Mouse (Mus musculus): ENCODE data around the gene Gm28539. TPM values are rescaled to one million over a fixed set of nuclear protein-coding genes. Genes with fewer than 3 reads are reported as not detected.

The Gm28539 gene
- polyA plus RNA-seq (2015; fragmentation: Nextera tagmentation; extraction: Ambion mirVana): not detected in 2 replicates

- H3K27me3 ChIP-seq: no peaks in the 10 kb centered on the region
- peak within 1 kb of the TSS; percentile 91 for H3K4me3 ChIP-seq
- H3K9ac ChIP-seq: peak within 1 kb of the TSS; percentile 90
- no peaks in the 10 kb centered on the region for H3K9me3 ChIP-seq
- under 1% methylated on average over 46 of the region's 46 CpGs for WGBS
- peaks cover 3% of the 10 kb centered on the region; the same call in 1 of the 2 replicates for H3K4me1 ChIP-seq
- peak; percentile 96 for ATAC-seq (ENCODE audit: insufficient number of reproducible peaks, insufficient read depth, low FRiP score, low TSS enrichment, low read depth)
- peak within 1 kb of the TSS; percentile 81 for H3K27ac ChIP-seq
- peak within 1 kb of the TSS; percentile 69 for H3K4me2 ChIP-seq
- H3K36me3 ChIP-seq: peaks cover 49% of the 10 kb centered on the region
Measured at GRCm38 (mm10) chr16:18836468-18837208, at the start of gene Gm28539, which contains the start of gene 2510002D24Rik. Gm28539 (plus strand) TSS chr16:18836584. 2510002D24Rik (plus strand) TSS chr16:18836578.

GRCm38 (mm10) chr16:18786652-18787051, 49.7 kb upstream of the Gm28539 start:
- H3K27ac ChIP-seq: no peak overlapping the region
- no peak overlapping the region for H3K4me2 ChIP-seq
- no peak for ATAC-seq (ENCODE audit: insufficient number of reproducible peaks, insufficient read depth, low FRiP score, low TSS enrichment, low read depth)
- H3K4me1 ChIP-seq: no peaks in the 10 kb centered on the region
- H3K9ac ChIP-seq: no peak overlapping the region
- H3K9me3 ChIP-seq: no peaks in the 10 kb centered on the region
- 93% methylated on average over 10 of the region's 10 CpGs for WGBS
- H3K27me3 ChIP-seq: no peaks in the 10 kb centered on the region
- peaks cover 91% of the 10 kb centered on the region for H3K36me3 ChIP-seq
- no peak overlapping the region for H3K4me3 ChIP-seq

GRCm38 (mm10) chr16:18788627-18789406, 47.6 kb upstream of the Gm28539 start:
- Histone ChIP-seq H3K27ac (no peak overlapping the region), H3K9me3 (no peaks in the 10 kb centered on the region), H3K9ac (no peak overlapping the region), H3K27me3 (no peaks in the 10 kb centered on the region), H3K4me3 (no peak overlapping the region), H3K4me1 (no peaks in the 10 kb centered on the region), H3K4me2 (no peak overlapping the region), H3K36me3 (peaks cover 91% of the 10 kb centered on the region)
- no peak for ATAC-seq (ENCODE audit: insufficient number of reproducible peaks, insufficient read depth, low FRiP score, low TSS enrichment, low read depth)
- whole genome bisulfite sequencing: 90% methylated on average over 10 of the region's 10 CpGs

- Histone ChIP-seq H3K4me1 (no peaks in the 10 kb centered on the region), H3K36me3 (peaks cover 95% of the 10 kb centered on the region), H3K27ac (no peak overlapping the region), H3K9ac (no peak overlapping the region), H3K9me3 (no peaks in the 10 kb centered on the region), H3K4me2 (no peak overlapping the region), H3K27me3 (no peaks in the 10 kb centered on the region), H3K4me3 (no peak overlapping the region)
- ATAC-seq (ENCODE audit: insufficient number of reproducible peaks, insufficient read depth, low FRiP score, low TSS enrichment, low read depth): no peak
- 92% methylated on average over 11 of the region's 11 CpGs for WGBS
Measured at GRCm38 (mm10) chr16:18795223-18795899, 41.0 kb upstream of the Gm28539 start.

GRCm38 (mm10) chr16:18796645-18797044, 39.7 kb upstream of the Gm28539 start:
- Histone ChIP-seq H3K4me3 (no peak overlapping the region), H3K9ac (peak overlapping the region; percentile 54; the same call in 1 of the 2 replicates), H3K27me3 (no peaks in the 10 kb centered on the region), H3K4me1 (no peaks in the 10 kb centered on the region), H3K27ac (no peak overlapping the region; the same call in 1 of the 2 replicates), H3K9me3 (no peaks in the 10 kb centered on the region), H3K4me2 (no peak overlapping the region), H3K36me3 (peaks cover 95% of the 10 kb centered on the region)
- no peak for ATAC-seq (ENCODE audit: insufficient number of reproducible peaks, insufficient read depth, low FRiP score, low TSS enrichment, low read depth)
- WGBS: 80% methylated on average over 7 of the region's 7 CpGs

- H3K4me2 ChIP-seq: no peak overlapping the region
- no peak for ATAC-seq (ENCODE audit: insufficient number of reproducible peaks, insufficient read depth, low FRiP score, low TSS enrichment, low read depth)
- no peak overlapping the region for H3K4me3 ChIP-seq
- no peaks in the 10 kb centered on the region for H3K27me3 ChIP-seq
- H3K9me3 ChIP-seq: no peaks in the 10 kb centered on the region
- WGBS: 83% methylated on average over 5 of the region's 5 CpGs
- peaks cover 86% of the 10 kb centered on the region for H3K36me3 ChIP-seq
- no peak overlapping the region for H3K9ac ChIP-seq
- H3K4me1 ChIP-seq: no peaks in the 10 kb centered on the region
- H3K27ac ChIP-seq: no peak overlapping the region
Measured at GRCm38 (mm10) chr16:18798151-18798550, 38.2 kb upstream of the Gm28539 start.

- Histone ChIP-seq H3K9me3 (no peaks in the 10 kb centered on the region), H3K27ac (no peak overlapping the region), H3K4me3 (no peak overlapping the region), H3K9ac (no peak overlapping the region), H3K36me3 (peaks cover 82% of the 10 kb centered on the region), H3K4me1 (no peaks in the 10 kb centered on the region), H3K4me2 (no peak overlapping the region), H3K27me3 (no peaks in the 10 kb centered on the region)
- 65% methylated on average over 2 of the region's 2 CpGs for WGBS
- ATAC-seq (ENCODE audit: insufficient number of reproducible peaks, insufficient read depth, low FRiP score, low TSS enrichment, low read depth): no peak
Measured at GRCm38 (mm10) chr16:18798841-18799240, 37.5 kb upstream of the Gm28539 start.

- H3K9ac ChIP-seq: no peak overlapping the region
- no peak overlapping the region for H3K4me2 ChIP-seq
- H3K9me3 ChIP-seq: no peaks in the 10 kb centered on the region
- no peaks in the 10 kb centered on the region for H3K27me3 ChIP-seq
- H3K4me3 ChIP-seq: no peak overlapping the region
- peaks cover 4% of the 10 kb centered on the region; the same call in 1 of the 2 replicates for H3K4me1 ChIP-seq
- H3K36me3 ChIP-seq: peaks cover 59% of the 10 kb centered on the region
- ATAC-seq (ENCODE audit: insufficient number of reproducible peaks, insufficient read depth, low FRiP score, low TSS enrichment, low read depth): no peak
- WGBS: 98% methylated on average over 2 of the region's 2 CpGs
- no peak overlapping the region for H3K27ac ChIP-seq
Measured at GRCm38 (mm10) chr16:18805746-18806145, 30.6 kb upstream of the Gm28539 start.

GRCm38 (mm10) chr16:18809001-18809400, 27.4 kb upstream of the Gm28539 start:
- 0 out of 2 replicates have a peak overlapping the region, but pooled peaks have one; percentile 21 for H3K9ac ChIP-seq
- no peak overlapping the region for H3K4me3 ChIP-seq
- H3K4me1 ChIP-seq: peaks cover 21% of the 10 kb centered on the region
- no peak overlapping the region for H3K4me2 ChIP-seq
- H3K36me3 ChIP-seq: peaks cover 43% of the 10 kb centered on the region
- WGBS: 85% methylated on average over 5 of the region's 5 CpGs
- H3K9me3 ChIP-seq: no peaks in the 10 kb centered on the region
- H3K27me3 ChIP-seq: no peaks in the 10 kb centered on the region
- no peak overlapping the region for H3K27ac ChIP-seq
- no peak for ATAC-seq (ENCODE audit: insufficient number of reproducible peaks, insufficient read depth, low FRiP score, low TSS enrichment, low read depth)

- Histone ChIP-seq H3K9me3 (no peaks in the 10 kb centered on the region), H3K4me2 (peak overlapping the region; percentile 85), H3K9ac (peak overlapping the region; percentile 91), H3K36me3 (peaks cover 41% of the 10 kb centered on the region), H3K27me3 (no peaks in the 10 kb centered on the region), H3K4me1 (peaks cover 21% of the 10 kb centered on the region), H3K27ac (no peak overlapping the region), H3K4me3 (peak overlapping the region; percentile 80)
- WGBS: 8% methylated on average over 5 of the region's 5 CpGs
- ATAC-seq (ENCODE audit: insufficient number of reproducible peaks, insufficient read depth, low FRiP score, low TSS enrichment, low read depth): peak; percentile 4; the same call in 1 of the 2 replicates
Measured at GRCm38 (mm10) chr16:18811032-18811431, 25.4 kb upstream of the Gm28539 start.

Data from embryonic facial prominence, embryonic 13.5 days (tissue).